Mouse (Mus musculus) mesoderm, embryonic 11.5 days (tissue): ENCODE data around the gene Stk25.

Experiments used
- DNase-seq: peaks from one replicate; pipeline ENCODE4 v3.0.0-alpha.2; 2012; ENCODE audit warnings: low read depth, low spot score

Stk25 gene

DNA sequence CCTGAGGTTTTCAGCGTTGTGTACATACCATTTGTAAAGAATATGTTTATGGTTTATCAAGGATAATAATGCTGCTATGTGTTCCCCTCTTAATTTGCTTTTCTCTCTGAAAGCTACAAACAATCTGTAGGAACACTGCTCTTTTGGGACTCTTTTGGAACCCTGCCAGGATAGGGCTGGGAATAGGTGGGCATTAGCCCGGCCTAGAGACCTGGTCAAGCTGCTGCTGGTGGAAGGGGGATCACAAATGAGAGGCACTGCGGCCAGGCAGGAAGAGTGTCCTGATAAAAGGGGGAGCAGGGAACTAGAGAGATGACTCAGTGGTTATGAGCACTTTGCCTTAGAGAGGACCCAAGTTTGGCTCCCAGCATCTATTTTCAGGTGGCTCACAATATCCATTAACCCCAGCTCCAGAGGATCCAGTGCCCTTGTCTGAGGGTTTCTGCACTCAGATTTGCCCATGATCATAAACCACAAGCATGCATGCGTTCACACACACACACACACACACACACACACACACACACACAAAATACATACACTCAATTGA lies 49.7 kb downstream of the Stk25 start:
- no peak for DNase-seq

- DNase-seq: no peak
Measured at GRCm38 (mm10) chr1:93607090-93608083, 51.1 kb downstream of the Stk25 start.

- DNase-seq: no peak
Measured at GRCm38 (mm10) chr1:93603921-93604320, 54.5 kb downstream of the Stk25 start.

- DNase-seq: no peak
Measured at GRCm38 (mm10) chr1:93602911-93603310, 55.5 kb downstream of the Stk25 start.

DNA sequence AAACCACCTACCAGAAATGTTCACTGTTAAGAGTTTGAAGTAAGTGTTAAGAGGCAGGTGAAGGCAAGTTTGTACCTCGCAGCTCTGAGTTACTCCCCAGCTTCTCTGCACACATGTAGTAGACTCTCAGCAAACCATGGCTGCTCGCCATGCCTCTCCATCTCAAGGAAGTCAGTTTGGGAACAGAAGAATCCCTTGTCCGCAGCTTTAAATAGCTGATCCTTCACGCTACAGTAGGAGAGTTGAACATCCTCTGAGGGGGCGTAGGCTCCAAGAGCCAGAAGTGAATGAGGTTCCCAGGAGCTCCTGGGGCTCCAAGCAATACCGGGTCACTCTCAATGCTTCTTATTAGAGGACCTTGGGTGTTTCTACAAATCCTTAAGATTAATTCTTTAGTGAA lies 62.5 kb downstream of the Stk25 start:
- no peak for DNase-seq

GRCm38 (mm10) chr1:93593960-93594359 lies 64.5 kb downstream of the Stk25 start:
- DNase-seq: no peak

DNA sequence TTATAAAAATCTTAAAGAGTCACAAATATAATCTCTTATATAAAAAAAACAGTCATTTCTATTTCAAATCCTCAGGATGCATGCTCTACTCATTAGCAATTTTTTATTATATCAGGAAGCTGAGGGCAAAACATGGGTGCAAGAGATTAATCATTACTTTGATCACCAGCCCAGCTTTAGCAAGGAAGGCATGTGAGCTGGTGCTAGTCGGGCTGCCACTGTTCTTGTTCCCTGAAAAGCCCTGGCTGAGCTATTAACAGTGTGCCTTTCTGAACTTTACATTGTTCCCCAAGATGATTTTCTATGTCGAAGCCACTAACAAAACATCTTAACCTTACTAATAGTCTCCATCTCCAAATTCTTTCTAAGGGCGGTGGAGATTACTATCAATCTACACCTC lies 70.1 kb downstream of the Stk25 start:
- DNase-seq: no peak

- DNase-seq: no peak
Measured at GRCm38 (mm10) chr1:93581545-93581944, 76.9 kb downstream of the Stk25 start.

GRCm38 (mm10) chr1:93577861-93578260 lies 80.6 kb downstream of the Stk25 start:
- no peak for DNase-seq

DNA sequence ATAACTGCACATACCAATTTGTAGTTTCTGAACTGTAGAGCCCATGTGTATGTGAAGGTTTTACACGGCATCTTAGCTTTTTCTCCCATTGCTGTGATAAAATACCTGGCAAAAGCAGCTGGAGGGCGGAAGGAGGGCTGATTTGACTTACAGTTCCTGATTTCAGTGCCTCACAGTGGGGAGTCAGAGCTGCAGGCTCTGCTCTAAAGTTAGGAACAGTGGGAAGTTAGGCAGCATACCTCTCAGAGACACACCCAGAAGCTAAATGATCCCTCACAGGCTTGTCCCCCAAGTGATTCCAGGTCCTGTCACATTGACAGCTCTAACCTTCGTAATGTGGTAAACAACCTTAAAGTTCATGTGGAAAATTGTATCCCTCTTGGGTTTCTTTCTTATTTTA lies 81.4 kb downstream of the Stk25 start:
- DNase-seq: no peak
